Mouse (Mus musculus) cerebellum, adult 2 months (tissue): ENCODE data around the gene Mog.

ENCODE experiments used
- CTCF ChIP-seq: fragments of 200-500 bp; IDR thresholded peaks from 2 replicates; pipeline ENCODE4 v1.5.1; 2011; ENCODE audit warnings: low read depth, mild to moderate bottlenecking, control low read depth, low read length, moderate library complexity, borderline replicate concordance; ENCODE audit not compliant: insufficient read depth
- POLR2A ChIP-seq: fragments of 200-500 bp; IDR thresholded peaks from 2 replicates; pipeline ENCODE4 v1.6.1; 2011; ENCODE audit warnings: low read length, control low read depth, borderline replicate concordance; ENCODE audit not compliant: insufficient read depth

DNA sequence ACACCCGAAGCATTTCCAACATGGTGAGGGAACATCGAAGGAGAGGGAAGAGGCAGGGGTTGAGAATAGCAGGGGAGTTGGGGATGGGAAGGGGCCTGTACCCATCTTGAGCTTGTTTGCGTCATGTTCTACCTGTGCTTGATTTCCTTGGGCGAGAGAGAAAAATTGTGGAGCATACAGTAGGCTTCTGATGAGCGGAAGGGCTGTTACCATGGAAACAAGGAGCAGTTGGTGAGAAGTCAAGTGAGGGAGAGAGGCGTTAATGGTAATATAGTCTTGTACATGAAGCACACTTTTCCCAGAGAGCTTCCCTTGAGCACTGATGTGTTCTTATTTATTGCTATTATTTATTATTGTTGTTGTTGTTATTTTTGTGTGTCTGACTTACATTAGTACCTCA is 33.8 kb upstream of the Mog start:
- TF ChIP-seq POLR2A, result no peak
- TF ChIP-seq CTCF, result no peak
